Mouse (Mus musculus) erythroblast, embryonic 14.5 days (primary cell): ENCODE data around the gene Gm49325.

Source experiments
- GATA1 ChIP-seq: IDR thresholded peaks from 2 replicates; pipeline ENCODE4 v1.6.1; 2012; ENCODE audit warnings: low read length, inconsistent platforms, mixed read lengths
- TAL1 ChIP-seq: IDR thresholded peaks from 3 replicates; pipeline ENCODE4 v1.6.1; 2012; ENCODE audit warnings: low read length, inconsistent platforms, mixed read lengths

DNA sequence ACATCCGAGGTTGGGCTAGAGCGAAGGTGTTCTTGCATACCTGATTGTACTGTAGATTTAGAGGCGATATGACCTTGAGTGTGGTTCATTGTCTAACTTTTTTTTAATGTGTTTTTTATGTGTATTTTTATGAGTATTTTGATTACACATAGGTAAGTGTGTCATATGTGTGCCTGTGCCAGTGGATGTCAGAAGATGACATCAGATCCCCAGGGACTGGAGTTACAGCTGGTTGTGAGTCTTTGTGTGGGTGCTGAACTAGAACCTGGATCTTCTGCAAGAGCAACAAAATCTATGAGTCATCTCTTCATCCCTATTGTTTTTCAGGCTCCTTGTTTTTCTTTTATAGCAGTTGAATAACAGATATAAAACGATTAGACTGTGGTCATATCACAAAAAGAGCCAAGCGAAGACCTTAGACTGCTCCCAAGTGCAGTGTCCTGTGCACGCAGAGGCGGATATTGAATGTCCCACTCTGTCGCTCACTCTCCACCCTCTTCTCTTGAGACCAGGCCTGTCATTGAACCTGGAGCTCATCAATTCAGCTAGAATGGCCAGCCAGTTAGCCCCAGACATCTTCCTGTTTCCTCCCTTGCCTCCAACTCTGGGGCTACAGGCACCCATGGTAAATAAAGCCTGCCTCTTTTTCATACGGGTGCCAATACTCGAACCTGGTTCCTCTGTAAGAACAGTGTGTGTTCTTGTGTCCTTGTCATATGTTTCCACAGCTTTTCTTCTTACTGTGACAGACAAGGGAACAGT is 17.8 kb downstream of the Gm49325 start:
- TF ChIP-seq TAL1 (no peak), GATA1 (no peak)
